Mouse (Mus musculus): ENCODE measurements around the gene Agtpbp1.

The Agtpbp1 gene

DNA sequence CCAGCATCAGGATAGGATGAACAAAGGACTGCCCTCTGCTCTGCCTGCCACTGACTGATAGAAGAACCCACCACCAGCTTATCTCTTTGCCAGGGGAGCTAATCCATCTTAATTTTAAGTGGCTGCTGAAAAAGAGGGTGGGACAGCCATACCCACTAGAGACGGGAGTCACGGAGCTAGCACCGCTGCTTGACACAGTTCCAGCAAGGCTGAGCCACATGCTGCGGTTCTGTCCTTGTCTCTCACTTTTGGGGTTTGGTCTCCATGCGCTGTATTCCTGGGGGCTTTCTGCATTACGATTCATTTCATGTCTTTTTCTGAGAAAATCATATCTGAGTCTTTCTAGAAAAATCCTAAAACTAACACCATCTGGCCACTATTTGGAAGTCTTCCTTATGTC lies 13.9 kb downstream of the Agtpbp1 start:
- DNase-seq, result peak in 1 of 2 experiments; percentile 22

DNA sequence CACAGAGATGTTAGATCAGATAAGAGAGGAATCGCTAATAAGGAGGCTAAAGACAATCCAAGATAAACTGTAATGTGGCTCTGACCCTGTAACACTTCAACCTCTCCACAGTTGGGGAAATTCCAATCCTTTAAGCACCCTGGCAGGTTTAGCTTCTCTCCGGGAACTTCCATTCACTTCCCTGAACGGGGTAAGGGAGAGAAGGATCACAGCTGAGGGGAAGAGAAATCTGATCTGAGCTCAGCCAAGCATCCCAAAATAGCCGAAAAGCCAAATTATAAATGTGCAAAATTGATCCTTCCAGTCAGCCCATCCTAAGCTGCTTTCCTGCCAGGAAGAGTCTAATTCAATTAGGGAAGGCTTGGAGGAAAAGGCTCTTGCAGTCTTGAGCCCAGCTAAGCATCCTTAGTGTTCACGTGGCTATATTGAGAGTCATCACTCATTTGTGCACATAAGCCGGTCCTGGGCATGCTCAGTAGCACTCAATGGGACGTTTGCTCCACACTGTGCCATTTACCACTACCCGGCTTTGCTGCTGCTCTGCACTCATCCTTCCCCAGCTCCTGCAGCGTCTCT lies 19.0 kb downstream of the Agtpbp1 start:
- no peak for DNase-seq

DNA sequence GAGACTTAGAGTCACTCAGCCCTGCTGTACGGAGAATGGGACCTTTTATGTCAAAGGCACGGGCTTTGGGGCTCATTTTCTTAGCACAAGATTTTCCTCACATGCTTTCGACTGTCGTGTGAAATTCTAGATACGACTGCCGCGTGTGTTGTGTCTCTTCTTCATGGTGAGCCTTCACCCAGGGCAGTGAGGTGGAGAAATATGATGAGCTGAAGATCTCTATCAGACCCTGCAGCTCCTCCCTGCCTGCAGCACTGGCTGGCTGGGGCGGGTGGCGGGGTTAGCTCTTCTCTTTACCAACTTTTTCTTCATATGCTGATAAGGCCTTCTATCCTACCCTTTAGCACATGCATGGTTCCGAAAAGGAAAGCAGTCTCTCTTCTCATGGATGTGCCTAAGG lies 20.1 kb downstream of the Agtpbp1 start:
- no peak for DNase-seq

DNA sequence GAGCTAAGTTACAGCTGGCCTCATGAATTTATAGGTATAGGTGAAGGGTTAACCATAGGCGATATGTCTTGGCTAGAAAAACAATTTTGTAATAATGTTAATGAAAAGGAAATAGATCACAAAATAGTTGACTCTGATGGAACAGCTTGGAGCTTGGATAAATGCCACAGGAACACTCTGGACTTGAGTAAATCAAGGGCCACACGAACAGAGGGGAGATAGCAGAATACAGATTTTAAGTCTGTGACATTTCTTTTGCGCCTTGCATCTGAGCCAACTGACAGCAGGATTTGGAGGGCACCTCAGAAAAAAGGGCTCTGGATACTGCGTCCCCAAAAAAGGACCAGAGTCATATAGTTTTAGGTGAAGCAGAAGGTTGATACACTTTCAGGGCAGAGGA lies 20.5 kb downstream of the Agtpbp1 start:
- DNase-seq, result no peak

DNA sequence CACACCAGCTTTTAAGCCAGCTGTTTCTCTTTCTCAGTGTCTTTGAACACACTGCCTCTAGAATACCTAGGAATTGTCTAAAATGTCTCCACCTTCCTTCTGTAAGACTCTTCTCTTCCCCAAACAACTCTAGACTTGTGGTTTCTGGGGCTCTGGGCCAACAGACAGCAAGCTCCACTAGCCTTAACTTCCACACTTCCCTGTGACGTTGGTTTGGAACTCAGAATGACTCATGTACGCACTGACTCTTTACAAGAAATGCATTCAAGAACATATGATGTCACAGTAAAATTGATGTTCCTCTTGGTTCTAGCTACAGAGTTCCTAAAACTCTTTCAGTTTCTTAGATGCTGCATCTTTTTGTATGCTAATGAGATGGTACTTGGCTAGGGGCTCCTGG lies 22.6 kb downstream of the Agtpbp1 start:
- no peak for DNase-seq

DNA sequence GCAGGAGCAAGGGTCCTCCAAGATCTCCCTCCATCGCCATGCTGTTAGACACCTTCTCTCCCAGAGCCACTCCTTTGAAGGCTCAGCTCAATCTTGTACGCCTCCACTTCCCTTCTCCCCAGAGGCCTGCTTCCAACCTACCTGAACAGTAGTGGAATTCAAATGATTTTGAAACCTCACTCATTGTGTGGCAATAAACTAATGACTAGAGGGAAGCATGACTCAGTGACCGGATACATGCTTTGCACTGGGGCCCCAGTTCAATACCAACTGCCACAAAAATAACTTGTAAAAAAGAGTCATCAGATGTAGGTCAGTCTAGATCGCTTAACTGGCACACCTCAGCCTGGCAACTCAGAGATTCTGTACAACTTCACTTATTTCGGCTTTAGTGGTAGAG lies 26.3 kb downstream of the Agtpbp1 start:
- no peak for DNase-seq

DNA sequence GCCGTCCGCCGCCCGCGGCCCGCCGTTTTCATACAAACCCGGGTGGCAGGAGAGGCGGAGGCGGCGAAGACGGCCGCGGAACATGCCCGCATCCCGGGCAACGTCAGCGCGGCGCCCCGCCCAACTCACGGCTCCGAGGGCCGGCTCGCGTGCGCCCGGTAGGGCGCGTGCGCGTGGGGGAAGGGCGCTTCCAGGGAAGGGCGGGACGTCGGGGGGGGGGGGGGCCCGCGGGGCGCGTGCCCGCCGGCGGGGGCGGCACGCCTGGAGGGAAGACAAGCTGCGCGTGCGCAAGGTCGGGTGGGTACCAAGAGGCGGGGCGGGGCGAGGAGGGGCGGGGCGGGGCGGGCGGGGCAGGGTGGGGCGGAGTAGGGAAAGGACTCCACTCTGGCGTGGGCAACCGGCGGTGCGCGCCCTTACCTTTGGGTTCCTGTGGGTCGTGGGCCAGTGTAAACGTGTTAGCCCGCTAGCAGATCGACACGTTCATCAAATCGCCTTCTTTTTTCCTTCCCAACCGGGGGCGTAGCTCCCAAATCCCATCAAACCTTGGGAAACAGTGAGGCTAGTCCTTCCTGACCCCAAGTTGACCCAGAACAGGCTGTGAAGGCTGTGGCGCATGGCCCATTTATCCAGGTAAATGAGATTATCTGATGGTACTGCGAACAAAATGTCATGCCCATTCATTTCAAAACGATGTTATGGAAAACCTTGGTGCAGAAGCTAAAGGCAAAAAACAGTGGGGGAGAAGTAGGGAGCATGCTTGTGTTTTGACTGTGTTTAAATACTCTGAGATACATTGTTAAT lies 27.6 kb downstream of the Agtpbp1 start:
- DNase-seq, result peak; percentile 96 to 97

DNA sequence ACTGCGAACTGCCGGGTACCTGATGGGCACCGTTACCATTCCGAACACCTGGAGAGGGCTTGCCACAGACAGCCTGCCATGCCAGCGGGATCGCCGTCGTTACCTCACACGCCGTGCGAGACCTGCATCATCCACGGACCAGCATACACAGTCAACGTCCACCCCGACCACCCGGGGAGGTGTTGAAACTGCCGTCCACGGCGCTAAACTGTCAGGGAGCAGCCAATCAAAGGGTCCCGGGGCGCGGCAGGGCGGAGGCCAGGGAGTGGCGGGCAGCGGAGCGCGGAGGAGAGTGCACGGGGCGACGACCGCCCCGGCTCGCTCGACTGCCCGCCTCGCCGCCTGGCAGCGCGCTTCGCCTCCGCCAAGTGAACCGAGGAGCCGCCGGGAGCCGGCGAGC lies 28.4 kb downstream of the Agtpbp1 start:
- peak; percentile 84 to 85 for DNase-seq

DNA sequence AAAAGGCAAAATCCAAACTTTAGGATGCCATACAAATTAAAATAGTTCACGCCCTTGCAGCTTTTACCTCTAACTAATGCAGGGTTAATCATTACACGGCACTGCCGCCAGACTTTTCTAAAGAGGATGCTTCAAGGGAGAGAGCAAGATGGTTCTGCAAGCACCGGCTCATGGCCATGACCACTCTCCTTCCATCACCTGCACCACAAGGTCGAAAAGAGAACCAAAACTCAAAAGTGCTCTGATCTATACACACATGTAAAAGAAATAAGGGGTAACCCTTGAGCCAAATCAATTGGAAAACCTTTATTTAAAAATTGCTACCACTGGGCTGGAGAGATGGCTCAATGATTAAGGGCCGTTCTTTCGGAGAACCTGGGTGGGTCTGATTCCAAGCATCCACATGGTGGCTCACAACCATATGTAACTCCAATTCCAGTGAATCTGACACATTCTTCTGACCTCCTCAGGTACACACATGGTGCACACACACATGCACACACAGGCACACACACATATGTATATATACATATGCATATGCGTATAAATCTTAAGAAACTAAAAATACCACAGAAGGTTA lies 29.3 kb downstream of the Agtpbp1 start:
- DNase-seq, result peak; percentile 34 to 48

DNA sequence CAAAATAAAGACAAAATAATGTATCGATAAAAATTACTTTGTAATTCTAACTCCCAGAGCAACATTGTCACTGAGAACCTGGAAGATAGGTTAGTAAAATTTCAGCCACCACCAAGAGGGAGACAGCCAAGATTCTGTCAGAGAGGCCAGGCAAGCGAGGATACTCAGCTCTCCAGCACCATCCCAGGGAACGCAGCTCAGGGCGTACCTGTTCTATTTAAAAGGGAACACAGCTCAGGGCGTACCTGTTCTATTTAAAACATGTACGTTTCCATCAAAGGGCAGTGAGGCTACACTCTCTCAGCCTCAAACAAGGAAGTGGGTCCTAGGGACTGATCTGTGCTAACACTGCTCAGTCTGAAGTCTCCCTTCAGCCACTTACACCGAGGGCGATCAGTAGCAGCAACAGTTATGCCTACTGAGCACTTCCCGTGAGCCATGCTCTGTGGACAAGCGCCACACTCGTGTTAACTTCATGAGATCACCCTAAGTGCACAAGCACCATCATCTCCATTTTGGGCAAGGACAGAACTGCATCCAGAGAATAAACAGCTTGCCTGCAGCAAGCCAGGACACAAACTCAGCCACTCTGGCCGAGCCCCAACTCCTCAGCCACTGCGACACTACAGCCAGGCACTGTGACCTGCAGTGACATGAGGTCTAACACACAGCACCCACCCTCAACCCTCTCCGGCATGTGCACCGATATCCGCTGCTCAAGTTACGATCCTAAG lies 30.1 kb downstream of the Agtpbp1 start:
- peak; percentile 74 to 78 for DNase-seq

DNA sequence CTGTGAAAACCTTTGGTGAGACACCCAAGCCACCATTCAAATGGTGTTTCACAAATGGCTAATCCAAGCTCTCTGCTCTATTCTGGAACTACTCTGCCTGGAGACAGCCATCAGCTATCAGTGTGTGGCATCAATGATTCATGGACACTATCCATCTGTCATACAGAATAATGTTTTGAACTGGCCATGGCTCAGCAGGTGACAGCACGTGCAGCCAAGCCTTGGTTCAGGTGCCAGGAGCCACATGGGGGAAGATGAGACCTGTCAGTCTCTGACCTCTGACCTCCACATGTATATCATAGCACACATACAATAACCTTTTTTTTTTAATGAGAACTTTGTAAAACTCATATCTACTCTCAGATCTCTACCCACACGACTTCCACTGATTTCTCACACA lies 32.3 kb downstream of the Agtpbp1 start:
- DNase-seq, result peak; percentile 93 to 94

DNA sequence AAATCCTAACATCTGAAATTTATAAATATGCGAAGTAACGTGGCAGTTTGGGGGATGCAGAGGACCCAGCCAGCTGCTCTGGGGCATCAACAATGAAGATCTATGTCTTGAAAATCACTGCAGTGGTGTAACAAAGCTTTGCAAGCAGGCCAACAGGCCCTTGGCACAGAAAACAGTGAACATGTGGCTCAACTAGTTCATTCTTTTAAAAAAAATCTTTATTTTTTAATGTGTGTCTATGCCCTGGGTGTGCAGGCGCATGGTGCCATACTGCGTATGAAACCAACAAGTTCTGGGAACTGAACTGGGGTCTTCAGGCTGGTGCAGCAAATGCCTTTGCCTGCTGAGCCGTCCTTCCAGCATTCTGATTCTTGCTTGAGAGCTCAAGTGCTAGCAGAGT lies 32.7 kb downstream of the Agtpbp1 start:
- peak; percentile 49 to 51 for DNase-seq

DNA sequence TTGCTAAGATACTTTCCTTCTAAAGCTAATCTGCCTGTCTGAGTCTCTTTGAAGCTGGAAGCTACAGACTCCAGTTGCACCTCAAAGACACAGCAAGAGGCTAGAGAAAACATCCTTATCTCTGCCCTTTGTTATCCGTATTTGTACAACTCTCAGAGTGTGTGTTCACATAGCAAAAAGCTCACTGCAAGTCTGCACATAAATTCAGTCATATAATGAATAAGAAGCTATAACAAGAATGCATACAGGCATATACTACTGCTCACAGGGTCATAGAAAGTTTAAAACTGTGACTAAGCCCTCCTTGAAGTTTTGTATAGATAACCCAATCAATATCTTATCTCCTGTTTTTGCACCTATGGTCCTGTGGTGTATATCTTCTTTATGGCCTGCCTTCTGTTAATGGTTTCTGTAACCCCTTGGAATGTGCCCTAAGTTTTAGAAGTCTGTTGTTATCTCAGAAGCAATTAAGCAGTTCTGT lies 35.7 kb downstream of the Agtpbp1 start:
- no peak for DNase-seq

DNA sequence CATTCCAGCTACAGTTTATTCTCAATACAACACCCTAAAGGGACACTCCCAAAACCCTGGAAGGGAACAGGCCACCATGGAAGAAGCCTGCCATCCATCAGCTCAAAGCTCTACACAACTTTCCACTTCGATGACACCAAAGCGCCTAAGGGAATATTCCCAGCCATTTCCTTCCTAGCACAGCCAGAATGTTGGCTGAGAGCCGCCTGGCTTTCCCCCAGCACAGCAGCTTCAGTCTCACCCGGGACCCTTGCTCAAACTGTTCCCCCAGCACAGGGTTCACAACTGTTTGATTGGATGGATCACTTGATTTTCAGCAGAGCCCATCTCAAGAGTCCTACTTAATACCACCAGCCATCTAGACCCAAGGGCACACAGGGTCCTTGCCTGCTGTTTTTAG lies 37.3 kb downstream of the Agtpbp1 start:
- DNase-seq, result peak; percentile 61 to 80

DNA sequence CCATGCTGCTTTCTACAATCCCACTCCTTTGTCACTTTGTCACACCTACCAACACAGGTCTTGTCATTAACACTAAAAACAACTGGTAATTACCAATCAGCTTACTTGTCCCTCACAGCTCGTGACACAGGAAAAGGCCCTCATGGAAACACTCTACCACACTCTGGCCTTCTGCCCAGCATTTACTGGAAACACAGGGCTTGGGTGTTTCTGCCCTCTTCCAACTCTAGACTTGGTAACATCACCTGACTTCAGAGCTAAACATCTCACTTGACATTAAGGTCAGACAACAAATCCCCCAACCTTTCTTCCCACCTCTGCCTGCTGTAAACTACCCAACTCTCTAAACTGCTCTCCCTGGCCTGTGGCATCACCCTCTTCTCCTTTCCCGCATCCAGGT lies 37.9 kb downstream of the Agtpbp1 start:
- peak in 1 of 2 experiments; percentile 39 for DNase-seq

DNA sequence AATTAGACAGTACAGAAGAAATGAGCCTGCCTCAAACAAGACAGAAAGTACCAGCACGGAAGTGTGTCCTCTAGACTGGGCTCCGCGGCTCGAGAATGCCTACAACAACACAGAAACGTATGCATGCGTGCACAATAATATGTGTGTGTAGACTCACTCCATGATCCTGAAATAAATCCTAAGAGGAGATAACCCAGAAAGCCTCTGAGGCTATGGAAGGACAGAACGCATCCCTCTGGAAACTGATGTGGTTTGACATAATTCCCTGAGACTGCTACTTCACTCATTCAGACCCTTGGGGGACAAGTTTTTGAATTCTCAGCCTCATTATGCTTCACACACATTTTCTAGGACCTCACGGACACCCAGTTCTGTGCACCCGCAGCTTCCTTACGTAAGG lies 42.6 kb downstream of the Agtpbp1 start:
- no peak for DNase-seq

DNA sequence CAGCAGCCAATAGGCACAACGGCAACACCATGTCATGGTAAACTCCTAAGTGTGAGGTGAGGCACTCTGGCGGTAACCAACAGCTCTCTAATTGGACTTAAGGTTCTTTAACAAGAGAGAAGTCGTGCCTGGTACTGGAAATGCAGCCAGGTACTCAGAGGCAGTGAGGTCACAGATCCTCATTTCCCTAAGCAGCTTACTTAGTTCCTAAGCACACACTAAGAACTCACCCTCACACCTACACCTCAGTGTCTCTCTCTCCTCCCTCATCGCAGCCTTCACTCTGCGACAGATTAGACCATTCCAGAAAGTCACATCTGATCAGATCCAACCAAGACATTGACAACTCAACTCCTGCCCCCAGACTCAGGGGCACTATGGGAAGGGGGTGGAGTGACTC lies 45.0 kb downstream of the Agtpbp1 start:
- no peak for DNase-seq

DNA sequence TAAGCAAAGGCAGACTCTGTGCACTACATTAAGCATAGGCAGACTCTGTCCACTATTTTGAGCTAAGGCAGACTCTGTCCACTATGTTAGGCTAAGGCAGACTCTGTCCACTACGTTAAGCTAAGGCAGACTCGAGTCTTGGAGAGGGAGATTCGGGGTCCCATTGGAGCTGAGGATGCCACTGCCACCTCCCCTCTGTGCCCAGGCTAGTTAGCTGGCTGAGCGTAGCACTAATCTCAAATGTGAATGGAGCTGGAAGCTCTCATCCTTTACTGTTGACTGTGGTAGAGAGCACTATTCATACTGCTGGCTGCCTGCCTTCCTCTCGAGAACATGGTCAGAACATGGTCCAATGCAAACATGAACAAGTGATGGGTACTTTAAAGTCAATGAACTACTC lies 46.4 kb downstream of the Agtpbp1 start:
- no peak for DNase-seq

DNA sequence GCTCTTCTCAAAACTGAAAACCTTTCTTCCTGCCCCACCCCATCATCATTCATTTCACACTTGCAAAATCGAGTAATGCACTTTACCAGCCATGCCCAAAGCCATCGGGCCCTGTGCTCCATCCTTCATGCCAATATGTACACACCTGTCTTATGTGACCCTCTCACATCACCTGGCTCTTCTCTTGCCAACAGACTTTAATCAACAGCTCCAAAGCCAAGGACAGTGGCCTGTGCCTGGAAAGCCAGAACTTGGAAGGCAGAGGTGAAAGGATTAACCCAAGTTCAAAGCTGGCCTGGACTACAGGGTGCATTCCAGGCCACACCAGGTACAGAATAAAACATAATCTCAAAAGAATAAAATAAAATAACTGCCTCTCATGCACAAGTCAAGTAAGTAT lies 48.4 kb downstream of the Agtpbp1 start:
- no peak for DNase-seq

DNA sequence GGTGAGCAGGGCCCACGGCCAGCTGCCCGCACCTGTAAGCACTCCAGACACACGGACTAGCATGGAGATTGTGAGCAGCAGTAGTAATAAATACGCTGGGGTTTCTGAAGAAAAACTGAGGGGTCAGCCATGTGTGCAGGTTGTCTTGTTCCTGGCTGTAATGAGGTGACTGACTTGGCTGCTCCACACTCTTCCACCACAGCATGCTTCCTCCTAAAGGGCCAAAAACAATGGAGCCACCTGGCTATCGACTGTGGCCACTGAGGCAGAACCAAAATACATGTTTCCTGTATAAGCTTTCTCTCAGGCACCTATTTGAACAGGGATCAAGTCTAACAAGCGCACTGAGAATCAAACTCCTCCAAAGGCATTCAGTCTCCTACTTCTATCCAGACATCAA lies 49.3 kb downstream of the Agtpbp1 start:
- DNase-seq, result peak; percentile 60 to 68

DNA sequence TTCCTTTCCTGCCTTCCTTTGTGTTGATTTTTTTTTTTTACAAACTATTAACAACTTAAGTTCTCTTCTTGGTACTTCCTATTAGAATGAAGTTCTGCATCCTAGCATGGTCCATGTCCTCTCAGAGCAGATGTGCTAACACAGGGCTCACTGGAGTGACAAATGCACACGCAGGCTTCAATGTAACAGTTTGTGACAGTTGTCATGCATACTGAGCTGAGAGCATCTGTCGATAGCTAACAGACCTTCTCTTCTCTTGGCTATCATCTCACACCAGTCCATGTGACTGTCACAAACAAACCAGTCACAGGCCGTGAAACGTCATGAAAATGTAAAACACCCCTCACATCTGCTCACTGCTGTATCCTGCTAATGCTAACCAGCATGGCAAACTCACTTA lies 50.7 kb downstream of the Agtpbp1 start:
- DNase-seq, result peak; percentile 44 to 51

DNA sequence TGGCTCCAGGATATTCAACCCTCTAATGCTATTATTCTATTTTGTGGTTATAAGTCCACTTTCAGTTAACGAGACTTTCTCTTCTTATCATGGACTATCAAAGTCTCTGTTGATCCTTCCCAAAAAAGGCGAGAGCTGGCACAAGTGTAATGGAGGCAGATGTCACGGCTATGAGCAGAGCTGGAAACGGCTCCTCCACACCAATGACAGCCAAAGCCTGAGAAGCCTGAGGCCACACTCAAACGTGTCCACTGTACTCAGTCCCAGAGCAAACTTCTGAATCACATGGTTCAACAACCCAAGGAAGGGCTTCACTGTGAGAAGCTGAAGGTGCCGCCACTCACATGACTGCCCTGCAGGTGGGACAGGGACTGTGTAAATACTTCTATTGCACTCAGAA lies 51.7 kb downstream of the Agtpbp1 start:
- DNase-seq, result peak; percentile 65 to 72

DNA sequence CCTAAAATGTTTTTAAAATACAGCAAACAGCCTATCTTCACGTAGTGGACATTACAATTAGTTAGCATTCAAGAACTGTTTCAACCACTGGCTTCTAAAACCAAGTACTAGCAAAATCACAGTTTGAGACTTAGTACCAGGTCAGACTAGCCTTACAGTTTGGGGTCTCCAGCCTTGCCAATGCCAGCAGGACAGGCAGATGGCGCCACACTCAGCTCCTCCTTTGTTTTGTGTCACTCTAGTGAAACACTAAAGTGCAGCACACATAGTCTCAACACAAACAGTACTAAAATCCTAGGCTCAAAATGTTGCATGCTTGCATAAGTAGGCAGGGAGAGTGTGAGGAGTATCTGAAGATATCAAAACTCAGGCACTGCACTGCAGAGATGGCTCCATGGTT lies 53.8 kb downstream of the Agtpbp1 start:
- peak; percentile 72 to 73 for DNase-seq

DNA sequence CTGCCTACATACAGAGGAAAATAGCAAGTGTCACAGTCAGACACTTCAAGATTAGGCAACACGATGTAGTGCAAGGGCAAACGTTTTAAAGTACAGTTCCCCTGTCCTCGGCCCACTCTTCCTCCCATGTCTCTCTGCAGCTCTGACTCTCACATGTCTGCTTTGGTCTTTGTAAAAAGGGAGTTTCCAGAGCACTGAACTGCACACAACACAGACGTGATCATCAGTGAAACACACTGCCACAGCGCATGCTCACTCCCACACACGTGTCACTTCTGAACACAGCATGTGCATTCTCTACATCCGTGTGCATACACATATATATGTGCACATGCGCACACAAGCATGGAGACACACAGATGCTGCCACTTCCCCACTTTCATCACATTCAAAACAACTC lies 54.5 kb downstream of the Agtpbp1 start:
- DNase-seq, result no peak

All from cerebellum, postnatal 10 days (tissue).